Mouse (Mus musculus): ENCODE measurements at regions not wholly inside any gene's neighbourhood (a gene's known extent, or its start where the extent isn't known, plus 50 kb on each side); places are given as distances from the start of the nearest gene placed in this dataset.

DNA sequence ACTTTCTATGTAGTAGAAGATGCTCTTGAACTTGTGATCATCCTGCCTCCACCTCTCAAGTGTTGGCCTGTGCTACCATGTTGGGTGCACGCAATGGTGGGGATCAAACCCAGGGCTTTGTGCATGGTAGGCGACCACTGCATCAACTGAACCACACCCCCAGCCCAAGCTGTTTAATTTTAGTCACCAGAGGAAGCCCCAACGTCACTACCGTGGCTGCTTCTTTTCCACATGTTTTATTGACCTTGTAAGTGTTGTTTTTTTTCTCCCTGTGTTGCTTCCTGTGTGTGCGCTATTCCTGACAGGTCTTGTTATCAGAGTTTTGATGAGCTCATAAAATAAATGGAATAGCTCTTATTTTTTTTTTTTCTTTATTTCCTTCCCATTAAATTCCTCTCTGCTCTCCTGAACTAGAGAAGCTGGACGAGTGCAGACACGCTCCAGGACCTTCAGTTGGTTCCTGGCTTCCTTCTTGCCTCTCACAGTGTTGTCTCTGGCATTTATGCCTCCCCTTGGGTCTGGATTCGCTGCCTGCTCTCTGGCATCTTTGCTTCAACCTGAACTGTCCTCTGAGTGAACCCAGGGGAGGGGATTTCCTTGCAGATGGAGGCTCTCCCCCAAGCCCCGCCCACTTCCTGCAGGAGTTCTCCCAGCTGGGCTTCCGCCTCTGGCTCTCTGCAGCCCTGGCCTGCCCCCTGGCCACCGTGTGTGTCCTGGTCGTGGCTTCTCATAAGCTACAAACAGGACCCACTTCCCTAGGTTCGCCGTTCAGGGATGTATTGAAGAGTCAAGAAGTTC lies 61.6 kb downstream of the Adm start:
- TF ChIP-seq CTCF (IDR thresholded peaks at IDR 0.05; ENCODE audit: low read depth, low read length) = no peak
- TF ChIP-seq GATA2 (IDR thresholded peaks at IDR 0.05; ENCODE audit: borderline replicate concordance, low read depth, low read length) = no peak
- no peak for TF ChIP-seq TAL1 (conservative IDR thresholded peaks at IDR 0.05; ENCODE audit: low read depth, low read length)
- no peak for TF ChIP-seq GATA1 (IDR thresholded peaks at IDR 0.05; ENCODE audit: borderline replicate concordance, low read length)
- TF ChIP-seq POLR2AphosphoS5 (IDR thresholded peaks at IDR 0.05; ENCODE audit: insufficient replicate concordance, low read depth, low read length) = no peak

Measured in G1E (cell line).